Mouse (Mus musculus) thymus, adult 2 months (tissue): Measurements from ENCODE around the gene Rph3al. TPM values are rescaled to one million over a fixed set of nuclear protein-coding genes. Genes with fewer than 3 reads are reported as not detected.

Source experiments
- DNase-seq: peaks from one replicate; pipeline ENCODE4 v3.0.0; 2021
- H3K27ac ChIP-seq: fragments of 200-500 bp; 2 replicates; pipeline ENCODE4 v1.5.1; 2012; ENCODE audit warnings: low read length, control low read depth; ENCODE audit not compliant: control insufficient read depth, insufficient read depth
- H3K27me3 ChIP-seq: fragments of 200-500 bp; 2 replicates; pipeline ENCODE4 v1.6.1; 2012; ENCODE audit warnings: mild to moderate bottlenecking, low read length, moderate library complexity, mixed read lengths; ENCODE audit not compliant: control insufficient read depth, insufficient read depth
- H3K36me3 ChIP-seq: fragments of 200-500 bp; 2 replicates; pipeline ENCODE4 v1.6.1; 2012; ENCODE audit warnings: mild to moderate bottlenecking, low read length, moderate library complexity; ENCODE audit not compliant: control insufficient read depth, insufficient read depth
- H3K4me1 ChIP-seq: fragments of 200-500 bp; replicated peaks from 2 replicates; pipeline ENCODE4 v1.6.1; 2012; ENCODE audit warnings: low read length; ENCODE audit not compliant: control insufficient read depth, insufficient read depth
- H3K4me3 ChIP-seq: fragments of 200-500 bp; 2 replicates; pipeline ENCODE4 v1.5.1; 2012; ENCODE audit warnings: mild to moderate bottlenecking, low read length, control low read depth, moderate library complexity; ENCODE audit not compliant: control insufficient read depth, insufficient read depth
- CTCF ChIP-seq: fragments of 200-500 bp; IDR thresholded peaks from 2 replicates; pipeline ENCODE4 v1.5.1; 2012; ENCODE audit warnings: mild to moderate bottlenecking, control low read depth, low read length, moderate library complexity, borderline replicate concordance; ENCODE audit not compliant: control insufficient read depth, poor library complexity, insufficient read depth; ENCODE audit errors: extremely low read depth
- POLR2A ChIP-seq: fragments of 200-500 bp; IDR thresholded peaks from 2 replicates; pipeline ENCODE4 v1.6.1; 2012; ENCODE audit warnings: mild to moderate bottlenecking, low read length, control low read depth, moderate library complexity; ENCODE audit not compliant: control insufficient read depth, poor library complexity, insufficient read depth; ENCODE audit errors: extremely low read depth
- WGBS: fragments of 180-500 bp; shearing (Covaris S2); methylation state at CpG from one replicate; pipeline ENCODE4 v1.1.7; 2018; 5-methylcytosine and 5-hydroxymethylcytosine counted together
- polyA plus RNA-seq: library from polyadenylated mRNA; depleted of rRNA; stranded (reverse); fragments of >200 nt; gene quantifications from 2 replicates; pipeline ENCODE4 v1.2.3, GENCODE M21; 2012

Rph3al gene
- polyA plus RNA-seq, 1 experiment, result 7.6 TPM

- no peak for DNase-seq
- 94% methylated on average over 12 of the region's 12 CpGs for WGBS
- TF ChIP-seq CTCF (no peak), POLR2A (no peak)
- H3K27me3 ChIP-seq, result no peaks in the 10 kb centered on the region
- H3K4me3 ChIP-seq, result no peak overlapping the region
- peaks cover 17% of the 10 kb centered on the region for H3K4me1 ChIP-seq
- no peak overlapping the region for H3K27ac ChIP-seq
- H3K36me3 ChIP-seq, result no peaks in the 10 kb centered on the region
These were observed 98.4 kb downstream of the Rph3al start for GRCm38 (mm10) chr11:75839536-75840430.

GRCm38 (mm10) chr11:75838861-75839426 lies 99.3 kb downstream of the Rph3al start:
- no peaks in the 10 kb centered on the region for H3K36me3 ChIP-seq
- DNase-seq, result no peak
- peaks cover 17% of the 10 kb centered on the region for H3K4me1 ChIP-seq
- H3K27me3 ChIP-seq, result no peaks in the 10 kb centered on the region
- H3K27ac ChIP-seq, result no peak overlapping the region
- no peak overlapping the region for H3K4me3 ChIP-seq
- no peak for TF ChIP-seq POLR2A
- no peak for TF ChIP-seq CTCF
- 66% methylated on average over 10 of the region's 10 CpGs for WGBS

- Histone ChIP-seq H3K4me1 (peaks cover 17% of the 10 kb centered on the region), H3K27ac (no peak overlapping the region), H3K36me3 (no peaks in the 10 kb centered on the region), H3K27me3 (no peaks in the 10 kb centered on the region), H3K4me3 (no peak overlapping the region)
- 5% methylated on average over 11 of the region's 11 CpGs for WGBS
- no peak for DNase-seq
- TF ChIP-seq CTCF, result no peak
- no peak for TF ChIP-seq POLR2A
These were observed 102.0 kb downstream of the Rph3al start for GRCm38 (mm10) chr11:75836240-75836610.

GRCm38 (mm10) chr11:75835587-75836239 lies 102.5 kb downstream of the Rph3al start:
- peaks cover 17% of the 10 kb centered on the region for H3K4me1 ChIP-seq
- no peak for TF ChIP-seq CTCF
- TF ChIP-seq POLR2A, result no peak
- 12% methylated on average over 11 of the region's 11 CpGs for WGBS
- H3K27ac ChIP-seq, result no peak overlapping the region
- DNase-seq, result no peak
- no peaks in the 10 kb centered on the region for H3K27me3 ChIP-seq
- no peak overlapping the region for H3K4me3 ChIP-seq
- no peaks in the 10 kb centered on the region for H3K36me3 ChIP-seq

- Histone ChIP-seq H3K27ac (no peak overlapping the region), H3K27me3 (no peaks in the 10 kb centered on the region)
- WGBS, result 95% methylated on average over 6 of the region's 6 CpGs
These were observed 105.1 kb downstream of the Rph3al start for GRCm38 (mm10) chr11:75833081-75833480.

GRCm38 (mm10) chr11:75830386-75830785 lies 107.8 kb downstream of the Rph3al start:
- TF ChIP-seq CTCF, result no peak
- no peak for TF ChIP-seq POLR2A
- WGBS, result 98% methylated on average over 3 of the region's 3 CpGs

More at GRCm38 (mm10) chr11:75833081-75833480, 105.1 kb downstream of the Rph3al start:
- DNase-seq, result no peak
- H3K4me1 ChIP-seq, result peaks cover 14% of the 10 kb centered on the region
- no peak overlapping the region for H3K4me3 ChIP-seq
- no peaks in the 10 kb centered on the region for H3K36me3 ChIP-seq
- TF ChIP-seq POLR2A (no peak), CTCF (no peak)

More at GRCm38 (mm10) chr11:75830386-75830785, 107.8 kb downstream of the Rph3al start:
- Histone ChIP-seq H3K4me3 (no peak overlapping the region), H3K27me3 (no peaks in the 10 kb centered on the region), H3K36me3 (no peaks in the 10 kb centered on the region), H3K4me1 (peaks cover 13% of the 10 kb centered on the region), H3K27ac (no peak overlapping the region)
- DNase-seq, result no peak
